Mouse (Mus musculus): ENCODE results near the gene Med26. TPM values are rescaled to one million over a fixed set of nuclear protein-coding genes. Genes with fewer than 3 reads are reported as not detected.

Gene Med26
- total and polyA plus RNA-seq, 2 experiments from 2014 or later: 6.6 to 17.0 TPM

- H3K27me3 ChIP-seq (ENCODE audit: control insufficient read depth, insufficient read depth, low read length): no peaks in the 10 kb centered on the region
- TF ChIP-seq CTCF (IDR thresholded peaks at IDR 0.05; ENCODE audit: low read depth) (no peak), EP300 (IDR thresholded peaks at IDR 0.05; ENCODE audit: low read depth) (no peak)
Measured at GRCm38 (mm10) chr8:72504137-72504536, 43.9 kb downstream of the Med26 start.

GRCm38 (mm10) chr8:72500521-72500931 lies 47.5 kb downstream of the Med26 start:
- ATAC-seq (ENCODE audit: insufficient read depth, low read depth): no peak
- 48% methylated on average over 1 of the region's 1 CpGs for WGBS

More at GRCm38 (mm10) chr8:72504137-72504536, 43.9 kb downstream of the Med26 start:
- Histone ChIP-seq H3K4me2 (ENCODE audit: low read depth, low read length) (no peak overlapping the region), H3K9me3 (replicated peaks; ENCODE audit: control insufficient read depth, low read length) (no peaks in the 10 kb centered on the region), H3K9ac (replicated peaks; ENCODE audit: low read depth, low read length) (no peak overlapping the region), H3K36me3 (replicated peaks; ENCODE audit: control insufficient read depth, insufficient read depth, low read length) (no peaks in the 10 kb centered on the region), H3K27ac (ENCODE audit: low read depth) (peak overlapping the region; percentile 23), H3K4me1 (ENCODE audit: control insufficient read depth, insufficient read depth) (peaks cover 66% of the 10 kb centered on the region), H3K4me3 (ENCODE audit: low read depth, low read length) (no peak overlapping the region)
- ATAC-seq (ENCODE audit: insufficient read depth, low read depth) (no peak), DNase-seq (ENCODE audit: low spot score) (no peak)

GRCm38 (mm10) chr8:72499521-72500284 lies 48.4 kb downstream of the Med26 start:
- no peaks in the 10 kb centered on the region for H3K9me3 ChIP-seq (replicated peaks; ENCODE audit: control insufficient read depth, low read length)
- H3K4me2 ChIP-seq (ENCODE audit: low read depth, low read length): no peak overlapping the region
- ATAC-seq (ENCODE audit: insufficient read depth, low read depth): peak; percentile 88
- peak overlapping the region; percentile 95 for H3K27ac ChIP-seq (ENCODE audit: low read depth)
- 41% methylated on average over 2 of the region's 2 CpGs for WGBS
- H3K4me1 ChIP-seq (ENCODE audit: control insufficient read depth, insufficient read depth): peaks cover 48% of the 10 kb centered on the region
- H3K27me3 ChIP-seq (ENCODE audit: control insufficient read depth, insufficient read depth, low read length): no peaks in the 10 kb centered on the region
- H3K4me3 ChIP-seq (ENCODE audit: low read depth, low read length): no peak overlapping the region
- H3K9ac ChIP-seq (replicated peaks; ENCODE audit: low read depth, low read length): no peak overlapping the region
- H3K36me3 ChIP-seq (replicated peaks; ENCODE audit: control insufficient read depth, insufficient read depth, low read length): peaks cover 23% of the 10 kb centered on the region
- DNase-seq (ENCODE audit: low spot score): peak; percentile 80
- peak; percentile 69; the same call in 1 of the 2 replicates for TF ChIP-seq EP300 (IDR thresholded peaks at IDR 0.05; ENCODE audit: low read depth)
- no peak for TF ChIP-seq CTCF (IDR thresholded peaks at IDR 0.05; ENCODE audit: low read depth)

More at GRCm38 (mm10) chr8:72500521-72500931, 47.5 kb downstream of the Med26 start:
- Histone ChIP-seq H3K36me3 (replicated peaks; ENCODE audit: control insufficient read depth, insufficient read depth, low read length) (peaks cover 16% of the 10 kb centered on the region), H3K27ac (ENCODE audit: low read depth) (peak overlapping the region; percentile 95), H3K4me3 (ENCODE audit: low read depth, low read length) (no peak overlapping the region), H3K27me3 (ENCODE audit: control insufficient read depth, insufficient read depth, low read length) (no peaks in the 10 kb centered on the region), H3K9ac (replicated peaks; ENCODE audit: low read depth, low read length) (no peak overlapping the region), H3K4me2 (ENCODE audit: low read depth, low read length) (no peak overlapping the region), H3K4me1 (ENCODE audit: control insufficient read depth, insufficient read depth) (peaks cover 54% of the 10 kb centered on the region), H3K9me3 (replicated peaks; ENCODE audit: control insufficient read depth, low read length) (no peaks in the 10 kb centered on the region)
- DNase-seq (ENCODE audit: low spot score): no peak
- TF ChIP-seq EP300 (IDR thresholded peaks at IDR 0.05; ENCODE audit: low read depth): no peak
- no peak for TF ChIP-seq CTCF (IDR thresholded peaks at IDR 0.05; ENCODE audit: low read depth)

- H3K4me2 ChIP-seq (ENCODE audit: low read depth, low read length): no peak overlapping the region
- no peaks in the 10 kb centered on the region for H3K9me3 ChIP-seq (replicated peaks; ENCODE audit: control insufficient read depth, low read length)
- ATAC-seq (ENCODE audit: insufficient read depth, low read depth) (no peak), DNase-seq (ENCODE audit: low spot score) (no peak)
- no peaks in the 10 kb centered on the region for H3K27me3 ChIP-seq (ENCODE audit: control insufficient read depth, insufficient read depth, low read length)
- H3K36me3 ChIP-seq (replicated peaks; ENCODE audit: control insufficient read depth, insufficient read depth, low read length): peaks cover 23% of the 10 kb centered on the region
- TF ChIP-seq EP300 (IDR thresholded peaks at IDR 0.05; ENCODE audit: low read depth) (no peak), CTCF (IDR thresholded peaks at IDR 0.05; ENCODE audit: low read depth) (no peak)
- peak overlapping the region; percentile 95 for H3K27ac ChIP-seq (ENCODE audit: low read depth)
- H3K4me3 ChIP-seq (ENCODE audit: low read depth, low read length): no peak overlapping the region
- 72% methylated on average over 4 of the region's 4 CpGs for WGBS
- no peak overlapping the region for H3K9ac ChIP-seq (replicated peaks; ENCODE audit: low read depth, low read length)
- H3K4me1 ChIP-seq (ENCODE audit: control insufficient read depth, insufficient read depth): peaks cover 45% of the 10 kb centered on the region
Measured at GRCm38 (mm10) chr8:72498527-72498926, 49.5 kb downstream of the Med26 start.

GRCm38 (mm10) chr8:72497911-72498310 lies 50.2 kb downstream of the Med26 start:
- WGBS: 74% methylated on average over 1 of the region's 1 CpGs
- Histone ChIP-seq H3K36me3 (replicated peaks; ENCODE audit: control insufficient read depth, insufficient read depth, low read length) (peaks cover 23% of the 10 kb centered on the region), H3K27me3 (ENCODE audit: control insufficient read depth, insufficient read depth, low read length) (no peaks in the 10 kb centered on the region), H3K4me1 (ENCODE audit: control insufficient read depth, insufficient read depth) (peaks cover 42% of the 10 kb centered on the region), H3K9ac (replicated peaks; ENCODE audit: low read depth, low read length) (no peak overlapping the region), H3K4me3 (ENCODE audit: low read depth, low read length) (no peak overlapping the region), H3K27ac (ENCODE audit: low read depth) (0 out of 2 replicates have a peak overlapping the region, but pooled peaks have one; percentile 95), H3K4me2 (ENCODE audit: low read depth, low read length) (no peak overlapping the region), H3K9me3 (replicated peaks; ENCODE audit: control insufficient read depth, low read length) (no peaks in the 10 kb centered on the region)
- ATAC-seq (ENCODE audit: insufficient read depth, low read depth) (no peak), DNase-seq (ENCODE audit: low spot score) (no peak)
- TF ChIP-seq EP300 (IDR thresholded peaks at IDR 0.05; ENCODE audit: low read depth) (no peak), CTCF (IDR thresholded peaks at IDR 0.05; ENCODE audit: low read depth) (no peak)
